Mouse (Mus musculus): Measurements from ENCODE around the gene Cdk5rap1. TPM values are rescaled to one million over a fixed set of nuclear protein-coding genes. Genes with fewer than 3 reads are reported as not detected.

Cdk5rap1 gene
- polyA plus RNA-seq, 1 experiment = 25.0 TPM

Other genes with a start within 250 kb of the Cdk5rap1 start
- not detected in 2 replicates for gene Bpifa3, start 242.7 kb downstream of the Cdk5rap1 start, polyA plus RNA-seq (2012; rRNA removed)
- not detected in 2 replicates for gene Bpifa1, start 230.1 kb downstream of the Cdk5rap1 start, polyA plus RNA-seq (2012; rRNA removed)
- not detected in 2 replicates for gene Bpifa5, start 210.4 kb downstream of the Cdk5rap1 start, polyA plus RNA-seq (2012; rRNA removed)
- not detected in 2 replicates for gene Bpifb1, start 182.2 kb downstream of the Cdk5rap1 start, polyA plus RNA-seq (2012; rRNA removed)
- gene Bpifb5, start 149.3 kb downstream of the Cdk5rap1 start, polyA plus RNA-seq (2012; rRNA removed) = 0.27 and 0.37 TPM in 2 replicates
- gene Bpifb9a, start 115.2 kb downstream of the Cdk5rap1 start, polyA plus RNA-seq (2012; rRNA removed) = not detected in 2 replicates
- not detected in 2 replicates for gene Bpifb9b, start 65.8 kb downstream of the Cdk5rap1 start, polyA plus RNA-seq (2012; rRNA removed)
- 16.5 and 17.7 TPM in 2 replicates for gene Snta1, start 35.1 kb upstream of the Cdk5rap1 start, polyA plus RNA-seq (2012; rRNA removed)
- 16.2 and 16.6 TPM in 2 replicates for gene Cbfa2t2, start 63.5 kb upstream of the Cdk5rap1 start, polyA plus RNA-seq (2012; rRNA removed)
- gene 1700003F12Rik, start 174.1 kb upstream of the Cdk5rap1 start, polyA plus RNA-seq (2012; rRNA removed) = 0.41 and 0.44 TPM in 2 replicates
- gene Actl10, start 178.8 kb upstream of the Cdk5rap1 start, polyA plus RNA-seq (2012; rRNA removed) = not detected in 2 replicates
- 0.62 and 1.2 TPM in 2 replicates for gene Necab3, start 185.9 kb upstream of the Cdk5rap1 start, polyA plus RNA-seq (2012; rRNA removed)
- 5.0 TPM in 2 replicates for gene E2f1, start 196.9 kb upstream of the Cdk5rap1 start, polyA plus RNA-seq (2012; rRNA removed)
- 34.3 and 37.0 TPM in 2 replicates for gene Pxmp4, start 230.7 kb upstream of the Cdk5rap1 start, polyA plus RNA-seq (2012; rRNA removed)
- 3.6 and 3.7 TPM in 2 replicates for gene Zfp341, start 240.3 kb upstream of the Cdk5rap1 start, polyA plus RNA-seq (2012; rRNA removed)
- gene 4930519P11Rik, start 240.4 kb upstream of the Cdk5rap1 start, polyA plus RNA-seq (2012; rRNA removed) = 0.43 and 0.49 TPM in 2 replicates